Mouse (Mus musculus) heart, postnatal 25 days (tissue): Measurements from ENCODE around the gene Fads2. TPM values are rescaled to one million over a fixed set of nuclear protein-coding genes. Genes with fewer than 3 reads are reported as not detected.
A peak's percentile ranks its signal among the peaks of the same experiment; 100 is the strongest.
"Not testable (repeated sequence)": the region's sequence is repeated elsewhere in the genome, so short reads cannot be mapped to it uniquely, and the experiment has no call there.

Experiments
- DNase-seq: peaks from one replicate; pipeline ENCODE4 v3.0.0; 2022; ENCODE audit warnings: low spot score
- intact Hi-C: fragments of 180-260 bp; cut with DNase I; formaldehyde crosslinking; loops from one replicate; pipeline ENCODE4 v1.15.1; 2025
- total RNA-seq, 2 experiments: library from RNA; stranded (reverse); gene quantifications; 2 replicates each; pipeline ENCODE4 v1.2.3; 2021

Gene Fads2
- 1 to 10 TPM; 5.2 to 5.4 TPM for total RNA-seq

GRCm38 (mm10) chr19:10101341-10102053 is at the start of gene Fads2:
TSS of gene Fads2 (minus strand) at chr19:10101746.
- peak; percentile 84 for DNase-seq
- intact Hi-C loops, result loop anchor here (5.0 kb wide), 3 partner anchors 64 to 99 kb away; partner anchors contain the start of genes Best1, Fads1 and Rab3il1

- no peak for DNase-seq
- intact Hi-C loops, result no loop called here
These were observed 47.6 kb upstream of the Fads2 start for GRCm38 (mm10) chr19:10149189-10149588.

- intact Hi-C loops, result no loop called here
- DNase-seq, result peak; percentile 11
These were observed 47.0 kb upstream of the Fads2 start for GRCm38 (mm10) chr19:10148555-10148954.

- intact Hi-C loops, result no loop called here
- DNase-seq, result no peak
These were observed 42.9 kb upstream of the Fads2 start for GRCm38 (mm10) chr19:10144464-10144863.

GRCm38 (mm10) chr19:10143667-10144066 is 42.1 kb upstream of the Fads2 start:
- intact Hi-C loops, result no loop called here
- no peak for DNase-seq

GRCm38 (mm10) chr19:10139736-10140135 is 38.2 kb upstream of the Fads2 start:
- no peak for DNase-seq
- intact Hi-C loops, result no loop called here

GRCm38 (mm10) chr19:10137423-10137822 is 35.9 kb upstream of the Fads2 start:
- DNase-seq, result peak; percentile 9
- intact Hi-C loops, result no loop called here

GRCm38 (mm10) chr19:10134692-10135091 is 33.1 kb upstream of the Fads2 start:
- intact Hi-C loops, result no loop called here
- peak; percentile 67 for DNase-seq

GRCm38 (mm10) chr19:10129547-10129946 is 28.0 kb upstream of the Fads2 start:
- intact Hi-C loops, result not testable (repeated sequence)

GRCm38 (mm10) chr19:10126479-10127250 is 25.1 kb upstream of the Fads2 start:
- DNase-seq, result no peak
- intact Hi-C loops, result no loop called here

More at GRCm38 (mm10) chr19:10129547-10129946, 28.0 kb upstream of the Fads2 start:
- DNase-seq, result not testable (repeated sequence)

GRCm38 (mm10) chr19:10123892-10124634 is 22.5 kb upstream of the Fads2 start:
- intact Hi-C loops, result no loop called here
- no peak for DNase-seq

- intact Hi-C loops, result no loop called here
These were observed 20.6 kb upstream of the Fads2 start for GRCm38 (mm10) chr19:10122021-10122631.

GRCm38 (mm10) chr19:10116641-10117040 is 15.1 kb upstream of the Fads2 start:
- intact Hi-C loops, result no loop called here
- no peak for DNase-seq

More at GRCm38 (mm10) chr19:10122021-10122631, 20.6 kb upstream of the Fads2 start:
- no peak for DNase-seq

GRCm38 (mm10) chr19:10115373-10116158 is 14.0 kb upstream of the Fads2 start:
- DNase-seq, result no peak

GRCm38 (mm10) chr19:10112956-10113355 is 11.4 kb upstream of the Fads2 start:
- intact Hi-C loops, result no loop called here

More at GRCm38 (mm10) chr19:10115373-10116158, 14.0 kb upstream of the Fads2 start:
- intact Hi-C loops, result no loop called here

GRCm38 (mm10) chr19:10108666-10109065 is 7.1 kb upstream of the Fads2 start:
- no peak for DNase-seq
- intact Hi-C loops, result no loop called here

More at GRCm38 (mm10) chr19:10112956-10113355, 11.4 kb upstream of the Fads2 start:
- no peak for DNase-seq

- DNase-seq, result no peak
- intact Hi-C loops, result no loop called here
These were observed 6.6 kb upstream of the Fads2 start for GRCm38 (mm10) chr19:10108129-10108528.

GRCm38 (mm10) chr19:10107051-10107611 is 5.6 kb upstream of the Fads2 start:
- DNase-seq, result no peak
- intact Hi-C loops, result no loop called here

GRCm38 (mm10) chr19:10106634-10107033 is 5.1 kb upstream of the Fads2 start:
- no peak for DNase-seq
- intact Hi-C loops, result no loop called here
